Mouse (Mus musculus): ENCODE results near the gene Arl6ip5.

DNA sequence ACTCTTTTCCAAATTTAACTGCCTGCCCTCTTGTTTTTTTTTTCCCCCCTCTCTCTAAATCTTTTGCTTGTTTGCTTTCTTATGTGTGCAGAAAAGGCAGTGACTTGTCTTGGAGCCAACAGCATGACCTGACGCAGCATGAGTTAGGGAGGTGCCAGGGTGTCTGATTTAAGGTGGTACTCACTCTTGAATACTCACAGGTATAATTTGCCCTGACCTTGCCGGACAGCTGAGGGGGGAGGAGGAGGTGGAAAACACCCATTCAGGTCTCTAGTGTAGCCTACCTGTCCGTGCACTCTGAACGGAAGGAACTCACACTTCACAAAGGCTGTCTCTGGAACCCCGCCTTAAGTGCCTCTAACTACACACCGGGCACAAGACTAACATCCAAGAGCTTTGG is 68.4 kb downstream of the Arl6ip5 start:
- no peak for TF ChIP-seq GATA1 (IDR thresholded peaks at IDR 0.05; ENCODE audit: low read length)
- no peak for TF ChIP-seq TAL1 (IDR thresholded peaks at IDR 0.05; ENCODE audit: low read length)

Data from erythroblast, embryonic 14.5 days (primary cell).